Mouse (Mus musculus): Measurements from ENCODE around the gene Astn2. TPM values are rescaled to one million over a fixed set of nuclear protein-coding genes. Genes with fewer than 3 reads are reported as not detected.
A peak's percentile ranks its signal among the peaks of the same experiment; 100 is the strongest.

Gene Astn2
- polyA plus RNA-seq, 1 experiment from 2014 or later: 0.69 TPM

DNA sequence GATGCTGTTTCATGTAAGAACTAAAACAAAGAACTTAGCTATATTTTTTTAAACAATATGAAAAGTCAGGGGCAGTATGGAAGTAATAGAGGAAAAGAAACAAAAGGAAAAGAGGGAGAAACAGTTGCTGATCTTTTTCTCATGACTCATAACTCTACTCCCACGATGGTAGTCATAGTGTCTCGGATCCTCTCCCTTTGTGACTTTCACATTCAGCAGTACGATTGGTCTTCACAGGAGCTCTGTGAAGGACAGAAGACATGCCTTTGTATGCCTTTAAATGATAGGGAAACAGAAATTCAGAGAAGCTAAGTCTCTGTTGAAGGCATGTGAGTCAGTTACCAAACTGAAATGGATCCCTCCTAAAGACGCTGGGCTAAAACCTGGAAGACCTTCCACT lies 173.7 kb downstream of the Astn2 start:
- 82% methylated on average over 4 of the region's 4 CpGs for WGBS
- no peaks in the 10 kb centered on the region for H3K4me1 ChIP-seq (ENCODE audit: insufficient read depth, low read depth, low read length)
- ATAC-seq: no peak
- no peak overlapping the region for H3K9ac ChIP-seq (replicated peaks; ENCODE audit: low read depth)
- DNase-seq (ENCODE audit: low spot score): no peak
- TF ChIP-seq CTCF (IDR thresholded peaks at IDR 0.05) (no peak), EP300 (IDR thresholded peaks at IDR 0.05) (no peak)
- H3K4me2 ChIP-seq (replicated peaks; ENCODE audit: low read depth, low read length): no peak overlapping the region
- H3K9me3 ChIP-seq (ENCODE audit: low read length): no peaks in the 10 kb centered on the region
- H3K4me3 ChIP-seq (ENCODE audit: low read depth, low read length): no peak overlapping the region
- no peaks in the 10 kb centered on the region for H3K27me3 ChIP-seq (replicated peaks; ENCODE audit: insufficient read depth, low read length)
- no peak overlapping the region for H3K27ac ChIP-seq (ENCODE audit: low read length)
- H3K36me3 ChIP-seq (ENCODE audit: insufficient read depth, low read length): no peaks in the 10 kb centered on the region

DNA sequence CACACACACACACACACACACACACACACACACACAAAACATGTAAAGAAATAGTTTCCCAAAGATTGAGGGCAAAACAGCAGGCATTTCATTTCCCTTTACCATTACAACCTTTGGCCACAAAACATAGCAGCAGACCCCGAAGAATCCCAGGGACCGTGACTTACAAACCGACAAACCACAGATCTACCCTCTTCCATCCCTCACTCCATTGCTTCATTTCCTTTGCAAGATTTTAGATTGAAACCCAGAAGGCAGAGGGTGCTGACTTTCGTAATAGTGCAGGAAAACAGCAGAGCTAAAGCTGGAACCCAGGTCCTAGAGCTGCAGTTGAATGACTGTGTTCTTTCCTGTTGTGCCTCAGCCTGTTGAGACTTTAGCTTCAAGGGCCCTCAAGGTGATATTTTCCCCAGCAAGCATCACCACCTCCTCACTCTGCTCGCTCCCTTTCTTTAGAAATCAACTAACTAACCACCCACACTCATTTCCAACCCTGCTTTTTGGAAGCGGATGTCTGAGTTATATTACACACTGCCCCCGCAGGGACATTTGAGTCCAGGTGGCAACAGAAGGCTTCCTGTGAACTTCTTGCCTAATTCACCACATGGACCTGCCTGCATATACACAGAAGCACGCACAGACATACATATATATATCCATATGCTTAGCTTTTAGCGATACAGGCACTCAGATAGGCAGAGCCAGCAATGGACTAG lies 181.7 kb downstream of the Astn2 start:
- Histone ChIP-seq H3K4me1 (ENCODE audit: insufficient read depth, low read depth, low read length) (no peaks in the 10 kb centered on the region), H3K4me2 (replicated peaks; ENCODE audit: low read depth, low read length) (no peak overlapping the region), H3K36me3 (ENCODE audit: insufficient read depth, low read length) (no peaks in the 10 kb centered on the region), H3K27ac (ENCODE audit: low read length) (no peak overlapping the region), H3K4me3 (ENCODE audit: low read depth, low read length) (no peak overlapping the region), H3K9ac (replicated peaks; ENCODE audit: low read depth) (no peak overlapping the region), H3K9me3 (ENCODE audit: low read length) (no peaks in the 10 kb centered on the region), H3K27me3 (replicated peaks; ENCODE audit: insufficient read depth, low read length) (no peaks in the 10 kb centered on the region)
- no peak for TF ChIP-seq CTCF (IDR thresholded peaks at IDR 0.05)
- TF ChIP-seq EP300 (IDR thresholded peaks at IDR 0.05): no peak
- DNase-seq (ENCODE audit: low spot score): no peak
- no peak for ATAC-seq
- WGBS: 79% methylated on average over 9 of the region's 9 CpGs

DNA sequence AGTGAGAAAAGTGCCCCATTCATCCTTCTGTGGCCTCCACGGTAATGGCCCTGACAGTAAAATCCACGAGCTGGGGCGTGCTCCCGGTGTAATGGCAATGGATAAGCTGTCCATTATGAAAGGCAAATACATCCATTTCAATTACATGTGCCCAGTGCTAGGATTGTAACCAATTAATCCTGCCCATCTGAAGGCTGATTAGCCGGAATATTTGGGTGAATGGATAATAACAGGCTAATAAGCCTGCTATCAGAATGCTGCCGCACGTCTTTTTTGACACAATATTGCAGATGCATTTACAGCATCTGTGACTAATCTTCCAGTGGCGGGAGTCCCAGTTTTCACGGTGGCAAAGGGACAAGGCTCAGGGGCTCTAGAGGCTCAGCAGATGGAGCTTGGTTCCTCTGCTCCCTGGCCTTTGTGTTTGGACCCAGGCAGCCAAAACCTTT lies 189.2 kb downstream of the Astn2 start:
- WGBS: 69% methylated on average over 9 of the region's 9 CpGs
- Histone ChIP-seq H3K36me3 (ENCODE audit: insufficient read depth, low read length) (no peaks in the 10 kb centered on the region), H3K4me3 (ENCODE audit: low read depth, low read length) (no peak overlapping the region), H3K9ac (replicated peaks; ENCODE audit: low read depth) (no peak overlapping the region), H3K4me2 (replicated peaks; ENCODE audit: low read depth, low read length) (no peak overlapping the region), H3K4me1 (ENCODE audit: insufficient read depth, low read depth, low read length) (no peaks in the 10 kb centered on the region), H3K9me3 (ENCODE audit: low read length) (no peaks in the 10 kb centered on the region), H3K27ac (ENCODE audit: low read length) (no peak overlapping the region), H3K27me3 (replicated peaks; ENCODE audit: insufficient read depth, low read length) (no peaks in the 10 kb centered on the region)
- no peak for TF ChIP-seq CTCF (IDR thresholded peaks at IDR 0.05)
- TF ChIP-seq EP300 (IDR thresholded peaks at IDR 0.05): no peak
- no peak for DNase-seq (ENCODE audit: low spot score)
- ATAC-seq: no peak

DNA sequence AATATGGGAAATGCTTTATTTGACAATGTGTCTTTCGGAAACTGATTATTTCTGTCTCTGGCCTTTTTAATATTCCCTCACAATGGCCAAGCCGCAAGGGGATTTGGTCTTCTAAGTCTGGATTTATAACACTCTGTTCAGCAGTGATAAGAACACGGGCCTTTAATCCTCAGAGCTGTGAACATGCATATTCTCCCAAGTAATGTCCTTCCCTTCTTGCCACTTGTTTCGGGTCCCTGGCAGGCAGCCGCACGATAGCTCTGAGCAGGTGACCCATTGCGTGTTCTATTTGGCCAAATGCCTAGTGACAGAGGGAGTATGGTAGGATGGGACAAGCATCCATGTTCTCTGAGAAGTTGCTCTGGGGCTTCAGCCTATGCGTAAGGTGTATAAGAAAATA lies 214.8 kb downstream of the Astn2 start:
- H3K4me3 ChIP-seq (ENCODE audit: low read depth, low read length): no peak overlapping the region
- no peak for TF ChIP-seq CTCF (IDR thresholded peaks at IDR 0.05)
- TF ChIP-seq EP300 (IDR thresholded peaks at IDR 0.05): no peak
- no peaks in the 10 kb centered on the region for H3K9me3 ChIP-seq (ENCODE audit: low read length)
- no peaks in the 10 kb centered on the region for H3K4me1 ChIP-seq (ENCODE audit: insufficient read depth, low read depth, low read length)
- DNase-seq (ENCODE audit: low spot score) (no peak), ATAC-seq (no peak)
- no peak overlapping the region for H3K4me2 ChIP-seq (replicated peaks; ENCODE audit: low read depth, low read length)
- no peaks in the 10 kb centered on the region for H3K27me3 ChIP-seq (replicated peaks; ENCODE audit: insufficient read depth, low read length)
- no peak overlapping the region for H3K27ac ChIP-seq (ENCODE audit: low read length)
- 87% methylated on average over 8 of the region's 8 CpGs for WGBS
- H3K36me3 ChIP-seq (ENCODE audit: insufficient read depth, low read length): no peaks in the 10 kb centered on the region
- no peak overlapping the region for H3K9ac ChIP-seq (replicated peaks; ENCODE audit: low read depth)

DNA sequence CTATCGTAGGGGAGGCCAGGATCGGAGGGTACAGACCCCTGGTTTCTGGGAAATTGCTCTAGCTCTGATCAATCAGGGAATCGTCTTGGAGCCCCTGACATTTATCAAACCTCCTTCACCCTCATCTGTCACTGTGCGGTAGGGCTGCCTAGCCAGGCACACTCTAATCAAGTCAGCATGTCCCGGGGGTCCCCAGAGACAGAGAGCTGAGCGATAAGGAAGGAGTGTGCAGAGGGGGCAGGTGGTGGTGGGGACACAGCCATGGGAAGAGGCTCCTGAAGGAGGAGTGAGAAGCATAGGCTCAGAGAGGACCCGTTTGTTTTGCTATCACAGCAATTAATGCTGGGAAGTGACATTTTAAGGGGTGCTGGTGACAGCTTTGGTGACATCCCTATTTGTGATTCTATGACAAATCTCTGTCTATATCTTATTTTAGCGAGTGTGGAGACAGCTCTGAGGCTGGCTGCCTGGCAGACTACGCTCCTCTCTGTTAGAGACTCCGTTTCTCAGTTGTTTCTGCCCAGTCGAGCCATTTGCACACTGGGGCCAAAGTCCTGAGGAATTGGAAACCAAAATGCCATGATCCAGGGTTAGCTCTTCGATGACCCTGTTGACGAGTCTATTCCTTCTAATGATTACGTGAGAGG lies 228.4 kb downstream of the Astn2 start:
- Histone ChIP-seq H3K4me1 (ENCODE audit: insufficient read depth, low read depth, low read length) (no peaks in the 10 kb centered on the region), H3K4me3 (ENCODE audit: low read depth, low read length) (no peak overlapping the region), H3K27ac (ENCODE audit: low read length) (no peak overlapping the region), H3K36me3 (ENCODE audit: insufficient read depth, low read length) (no peaks in the 10 kb centered on the region), H3K27me3 (replicated peaks; ENCODE audit: insufficient read depth, low read length) (no peaks in the 10 kb centered on the region), H3K9me3 (ENCODE audit: low read length) (no peaks in the 10 kb centered on the region), H3K9ac (replicated peaks; ENCODE audit: low read depth) (no peak overlapping the region), H3K4me2 (replicated peaks; ENCODE audit: low read depth, low read length) (no peak overlapping the region)
- TF ChIP-seq EP300 (IDR thresholded peaks at IDR 0.05): no peak
- no peak for TF ChIP-seq CTCF (IDR thresholded peaks at IDR 0.05)
- DNase-seq (ENCODE audit: low spot score) (no peak), ATAC-seq (no peak)
- 44% methylated on average over 14 of the region's 14 CpGs for WGBS

DNA sequence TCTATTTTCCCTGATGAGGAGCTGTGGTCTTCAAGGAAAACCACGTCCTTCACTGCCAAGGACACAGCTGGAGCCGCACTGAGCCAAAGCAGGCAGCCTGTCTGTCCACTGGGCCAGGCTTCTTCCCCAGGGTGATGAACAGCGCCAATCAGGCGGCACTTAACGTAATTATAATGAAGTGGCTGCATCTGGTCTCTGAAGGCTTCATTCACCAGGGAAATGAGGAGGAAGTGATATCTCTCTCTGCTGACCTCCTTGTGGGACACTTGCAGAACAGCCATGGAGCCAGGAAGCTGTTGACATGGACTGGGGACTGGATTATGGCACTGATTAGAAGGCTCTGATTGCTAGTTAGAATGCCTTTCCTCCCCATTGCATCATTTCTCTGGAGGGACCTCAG lies 232.8 kb downstream of the Astn2 start:
- Histone ChIP-seq H3K4me2 (replicated peaks; ENCODE audit: low read depth, low read length) (no peak overlapping the region), H3K27ac (ENCODE audit: low read length) (no peak overlapping the region), H3K4me3 (ENCODE audit: low read depth, low read length) (no peak overlapping the region), H3K9ac (replicated peaks; ENCODE audit: low read depth) (no peak overlapping the region), H3K27me3 (replicated peaks; ENCODE audit: insufficient read depth, low read length) (no peaks in the 10 kb centered on the region), H3K36me3 (ENCODE audit: insufficient read depth, low read length) (no peaks in the 10 kb centered on the region), H3K4me1 (ENCODE audit: insufficient read depth, low read depth, low read length) (no peaks in the 10 kb centered on the region), H3K9me3 (ENCODE audit: low read length) (no peaks in the 10 kb centered on the region)
- TF ChIP-seq CTCF (IDR thresholded peaks at IDR 0.05): peak; percentile 12; the same call in 1 of the 2 replicates
- no peak for TF ChIP-seq EP300 (IDR thresholded peaks at IDR 0.05)
- 54% methylated on average over 5 of the region's 5 CpGs for WGBS
- ATAC-seq: peak; percentile 68
- DNase-seq (ENCODE audit: low spot score): peak; percentile 49
